Mouse (Mus musculus) embryonic facial prominence, embryonic 10.5 days (tissue): ENCODE results near the gene Fam181a. TPM values are rescaled to one million over a fixed set of nuclear protein-coding genes. Genes with fewer than 3 reads are reported as not detected.
A peak's percentile ranks its signal among the peaks of the same experiment; 100 is the strongest.

ENCODE experiments used
- DNase-seq: peaks from one replicate; pipeline ENCODE4 v3.0.0-alpha.2; 2017; ENCODE audit warnings: low spot score
- H3K27ac ChIP-seq: fragments of 300-500 bp; sonication (generic); replicated peaks from 2 replicates; pipeline ENCODE4 v1.5.1; 2016; ENCODE audit warnings: mild to moderate bottlenecking
- H3K27me3 ChIP-seq: fragments of 300-500 bp; sonication (generic); replicated peaks from 2 replicates; pipeline ENCODE4 v1.6.1; 2016; ENCODE audit warnings: low read depth, mild to moderate bottlenecking; ENCODE audit not compliant: poor library complexity, severe bottlenecking
- H3K36me3 ChIP-seq: fragments of 300-500 bp; sonication (generic); replicated peaks from 2 replicates; pipeline ENCODE4 v1.6.1; 2016; ENCODE audit warnings: mild to moderate bottlenecking, moderate library complexity
- H3K4me1 ChIP-seq: fragments of 300-500 bp; sonication (generic); 2 replicates; pipeline ENCODE4 v1.6.1; 2016
- H3K4me3 ChIP-seq: fragments of 300-500 bp; sonication (generic); 2 replicates; pipeline ENCODE4 v1.5.1; 2016; ENCODE audit warnings: mild to moderate bottlenecking, moderate library complexity
- H3K9me3 ChIP-seq: fragments of 300-500 bp; sonication (generic); 2 replicates; pipeline ENCODE4 v1.6.1; 2016; ENCODE audit warnings: mild to moderate bottlenecking
- WGBS: fragments of 180-500 bp; shearing (Covaris S2); methylation state at CpG from one replicate; pipeline ENCODE4 v1.1.7; 2016; 5-methylcytosine and 5-hydroxymethylcytosine counted together
- polyA plus RNA-seq: library from polyadenylated mRNA; unstranded; fragments of >200 nt; fragmentation: Nextera tagmentation; extraction: Ambion mirVana; gene quantifications from 2 replicates; pipeline ENCODE4 v1.2.1, GENCODE M21; 2016

Gene Fam181a
- 3.6 and 9.3 TPM in 2 replicates for polyA plus RNA-seq

DNA sequence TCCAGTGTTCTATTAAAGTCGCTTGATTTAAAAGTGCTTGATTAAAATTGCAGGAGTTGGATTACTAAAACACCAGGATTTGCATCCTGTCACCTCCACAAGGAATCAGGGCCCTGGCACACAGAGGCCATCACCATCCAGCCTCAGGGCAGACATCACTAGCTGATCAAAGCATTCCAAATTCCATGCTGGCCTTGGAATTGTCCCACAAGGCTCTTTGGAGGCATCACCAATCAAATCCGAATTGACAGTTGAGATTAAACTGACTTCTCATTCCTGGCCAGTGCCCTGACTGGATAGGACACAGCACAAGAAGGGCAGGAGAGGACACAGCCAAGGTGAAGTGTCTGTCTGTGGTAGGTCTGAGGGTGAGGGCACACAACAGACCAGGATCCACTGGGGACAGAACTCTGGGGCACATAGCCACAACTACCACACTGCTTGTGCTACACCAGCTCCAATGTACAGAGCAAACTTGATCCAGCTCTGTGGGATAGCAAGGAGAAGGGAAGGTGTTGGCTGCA is at the start of gene Fam181a:
Gene Fam181a, plus strand, starts transcription at position 232 of the 524 bp plus-strand sequence.
- no peak within 1 kb of the TSS for H3K27ac ChIP-seq
- no peaks in the 10 kb centered on the region for H3K36me3 ChIP-seq
- H3K4me1 ChIP-seq: peaks cover 44% of the 10 kb centered on the region
- H3K27me3 ChIP-seq: peaks cover 47% of the 10 kb centered on the region
- H3K9me3 ChIP-seq: 0 out of 2 replicates have a peak, but pooled peaks cover 5% of the 10 kb centered on the region
- 79% methylated on average over 2 of the region's 2 CpGs for WGBS
- H3K4me3 ChIP-seq: no peak within 1 kb of the TSS
- DNase-seq: no peak

DNA sequence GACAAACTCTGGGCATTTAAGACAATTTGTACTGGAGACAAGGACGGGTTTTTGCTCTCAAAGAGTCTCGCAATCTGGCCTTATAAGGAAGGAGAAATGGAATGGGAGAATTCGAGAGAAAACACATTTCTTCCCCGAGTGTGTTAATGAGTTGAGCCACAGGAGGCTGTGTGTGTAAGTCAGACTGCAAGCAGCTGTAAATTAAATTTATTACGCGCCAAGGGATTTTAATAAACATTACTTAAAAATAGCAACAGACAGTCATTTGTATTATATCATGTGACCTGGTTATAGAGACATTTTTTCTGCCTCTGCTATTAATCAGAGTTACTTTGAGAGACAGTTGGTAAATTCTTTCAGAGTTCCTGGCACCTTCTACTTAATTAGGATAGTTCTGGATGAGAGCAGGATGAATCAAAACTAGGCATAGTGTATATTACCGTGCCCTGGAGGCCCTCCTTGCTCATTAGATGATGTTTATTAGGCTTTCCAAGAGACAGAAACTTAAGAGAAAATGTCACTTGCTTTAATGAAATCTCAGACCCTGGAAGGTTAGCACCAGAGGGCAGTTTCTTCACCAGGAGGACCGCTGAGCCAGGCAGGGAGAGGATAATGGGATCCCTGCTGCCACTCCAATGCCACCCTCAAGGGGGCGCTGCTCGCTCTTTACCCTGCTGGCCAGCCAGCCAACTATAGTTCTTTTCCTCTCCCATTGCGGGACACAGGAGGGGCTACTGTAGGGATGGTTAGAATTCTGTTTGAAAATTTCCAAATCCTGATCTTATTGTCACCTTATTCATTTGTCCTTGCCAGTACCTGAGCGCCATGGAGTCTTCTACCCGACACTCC is 48.5 kb upstream of the Fam181a start:
- no peaks in the 10 kb centered on the region; the same call in 1 of the 2 replicates for H3K4me1 ChIP-seq
- WGBS: 64% methylated on average over 13 of the region's 13 CpGs
- no peaks in the 10 kb centered on the region for H3K27me3 ChIP-seq
- H3K9me3 ChIP-seq: 0 out of 2 replicates have a peak, but pooled peaks cover 4% of the 10 kb centered on the region
- no peak overlapping the region for H3K4me3 ChIP-seq
- no peaks in the 10 kb centered on the region for H3K36me3 ChIP-seq
- peak; percentile 15 for DNase-seq
- no peak overlapping the region for H3K27ac ChIP-seq

GRCm38 (mm10) chr12:103266605-103267004 is 44.2 kb upstream of the Fam181a start:
- Histone ChIP-seq H3K27ac (no peak overlapping the region), H3K4me1 (peaks cover 8% of the 10 kb centered on the region), H3K27me3 (no peaks in the 10 kb centered on the region), H3K36me3 (no peaks in the 10 kb centered on the region), H3K4me3 (no peak overlapping the region), H3K9me3 (no peaks in the 10 kb centered on the region)
- no peak for DNase-seq
- 30% methylated on average over 3 of the region's 3 CpGs for whole genome bisulfite sequencing

GRCm38 (mm10) chr12:103272176-103272575 is 38.6 kb upstream of the Fam181a start:
- Histone ChIP-seq H3K27ac (no peak overlapping the region), H3K9me3 (no peaks in the 10 kb centered on the region), H3K4me3 (no peak overlapping the region), H3K27me3 (no peaks in the 10 kb centered on the region), H3K4me1 (peaks cover 8% of the 10 kb centered on the region), H3K36me3 (no peaks in the 10 kb centered on the region)
- 83% methylated on average over 3 of the region's 3 CpGs for WGBS
- DNase-seq: no peak

GRCm38 (mm10) chr12:103273051-103273450 is 37.7 kb upstream of the Fam181a start:
- DNase-seq: no peak
- no peak overlapping the region for H3K27ac ChIP-seq
- H3K36me3 ChIP-seq: no peaks in the 10 kb centered on the region
- peaks cover 2% of the 10 kb centered on the region for H3K4me1 ChIP-seq
- H3K27me3 ChIP-seq: no peaks in the 10 kb centered on the region
- H3K9me3 ChIP-seq: peaks cover 5% of the 10 kb centered on the region; the same call in 1 of the 2 replicates
- 68% methylated on average over 6 of the region's 6 CpGs for WGBS
- no peak overlapping the region for H3K4me3 ChIP-seq

DNA sequence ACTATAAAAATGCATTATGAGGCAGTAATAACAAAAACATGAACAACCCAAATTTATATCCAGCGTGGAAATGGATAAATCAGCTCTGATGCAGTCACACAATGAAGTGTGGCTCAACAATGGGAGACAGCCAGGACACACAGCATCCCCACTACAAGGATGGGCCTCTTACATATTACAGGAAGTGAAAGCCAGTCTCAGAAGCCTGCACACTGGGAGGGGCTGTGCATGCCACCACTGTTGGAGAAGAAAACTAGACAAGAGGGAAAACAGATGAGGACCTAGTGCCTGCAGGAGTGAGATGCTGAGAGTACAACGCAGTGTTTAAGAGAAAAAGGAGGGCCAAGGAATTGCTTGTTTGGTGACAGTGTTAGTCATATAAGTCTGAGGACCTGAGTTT is 37.0 kb upstream of the Fam181a start:
- WGBS: 88% methylated on average over 2 of the region's 2 CpGs
- Histone ChIP-seq H3K4me3 (no peak overlapping the region), H3K27me3 (no peaks in the 10 kb centered on the region), H3K27ac (no peak overlapping the region), H3K36me3 (no peaks in the 10 kb centered on the region), H3K4me1 (no peaks in the 10 kb centered on the region), H3K9me3 (peaks cover 8% of the 10 kb centered on the region; the same call in 1 of the 2 replicates)
- no peak for DNase-seq

DNA sequence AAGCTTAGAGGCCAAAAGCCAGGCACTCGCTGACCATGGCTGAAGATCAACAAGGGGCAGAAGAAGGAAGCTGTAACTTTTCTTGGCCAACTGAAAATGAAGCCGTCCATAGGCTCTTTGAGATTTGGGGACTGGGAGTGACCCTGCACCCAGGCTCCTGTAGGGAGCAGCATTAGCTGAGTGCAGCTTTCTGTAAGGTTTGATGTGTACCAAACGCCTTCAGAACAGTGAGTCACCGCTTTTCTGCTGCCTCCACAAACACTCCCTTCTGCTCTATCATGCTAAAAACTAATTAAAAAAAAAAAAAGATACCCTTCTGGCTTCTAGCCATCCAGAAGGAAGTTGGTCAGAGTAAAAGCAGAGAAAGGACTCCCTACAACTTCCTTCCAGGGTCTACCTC is 34.4 kb upstream of the Fam181a start:
- WGBS: 83% methylated on average over 4 of the region's 4 CpGs
- H3K4me1 ChIP-seq: no peaks in the 10 kb centered on the region
- no peaks in the 10 kb centered on the region for H3K27me3 ChIP-seq
- H3K36me3 ChIP-seq: no peaks in the 10 kb centered on the region
- H3K9me3 ChIP-seq: peaks cover 8% of the 10 kb centered on the region; the same call in 1 of the 2 replicates
- no peak for DNase-seq
- no peak overlapping the region for H3K27ac ChIP-seq
- no peak overlapping the region for H3K4me3 ChIP-seq

- no peak overlapping the region for H3K4me3 ChIP-seq
- no peaks in the 10 kb centered on the region for H3K36me3 ChIP-seq
- DNase-seq: no peak
- 65% methylated on average over 2 of the region's 2 CpGs for WGBS
- peaks cover 8% of the 10 kb centered on the region; the same call in 1 of the 2 replicates for H3K9me3 ChIP-seq
- no peaks in the 10 kb centered on the region for H3K27me3 ChIP-seq
- H3K4me1 ChIP-seq: peaks cover 9% of the 10 kb centered on the region
- H3K27ac ChIP-seq: no peak overlapping the region
These were observed 29.3 kb upstream of the Fam181a start for GRCm38 (mm10) chr12:103281491-103281890.

- no peak for DNase-seq
- WGBS: 75% methylated on average over 4 of the region's 4 CpGs
- no peaks in the 10 kb centered on the region for H3K27me3 ChIP-seq
- peaks cover 8% of the 10 kb centered on the region; the same call in 1 of the 2 replicates for H3K9me3 ChIP-seq
- no peaks in the 10 kb centered on the region for H3K36me3 ChIP-seq
- peaks cover 9% of the 10 kb centered on the region for H3K4me1 ChIP-seq
- no peak overlapping the region for H3K4me3 ChIP-seq
- H3K27ac ChIP-seq: no peak overlapping the region
These were observed 28.9 kb upstream of the Fam181a start for GRCm38 (mm10) chr12:103281912-103282311.

- no peak overlapping the region; the same call in 1 of the 2 replicates for H3K27ac ChIP-seq
- no peak for DNase-seq
- no peaks in the 10 kb centered on the region for H3K36me3 ChIP-seq
- no peak overlapping the region for H3K4me3 ChIP-seq
- H3K9me3 ChIP-seq: peaks cover 4% of the 10 kb centered on the region; the same call in 1 of the 2 replicates
- H3K27me3 ChIP-seq: no peaks in the 10 kb centered on the region
- WGBS: 74% methylated on average over 6 of the region's 6 CpGs
- peaks cover 9% of the 10 kb centered on the region for H3K4me1 ChIP-seq
These were observed 27.8 kb upstream of the Fam181a start for GRCm38 (mm10) chr12:103282936-103283335.

- Histone ChIP-seq H3K4me3 (no peak overlapping the region), H3K4me1 (peaks cover 9% of the 10 kb centered on the region), H3K36me3 (no peaks in the 10 kb centered on the region), H3K27me3 (no peaks in the 10 kb centered on the region), H3K27ac (no peak overlapping the region), H3K9me3 (no peaks in the 10 kb centered on the region)
- DNase-seq: no peak
- WGBS: 89% methylated on average over 3 of the region's 3 CpGs
These were observed 27.4 kb upstream of the Fam181a start for GRCm38 (mm10) chr12:103283411-103283810.

GRCm38 (mm10) chr12:103287276-103287675 is 23.5 kb upstream of the Fam181a start:
- 68% methylated on average over 4 of the region's 4 CpGs for WGBS
- Histone ChIP-seq H3K27me3 (no peaks in the 10 kb centered on the region), H3K4me1 (peaks cover 15% of the 10 kb centered on the region), H3K9me3 (no peaks in the 10 kb centered on the region), H3K36me3 (no peaks in the 10 kb centered on the region), H3K27ac (no peak overlapping the region), H3K4me3 (no peak overlapping the region)
- DNase-seq: no peak

DNA sequence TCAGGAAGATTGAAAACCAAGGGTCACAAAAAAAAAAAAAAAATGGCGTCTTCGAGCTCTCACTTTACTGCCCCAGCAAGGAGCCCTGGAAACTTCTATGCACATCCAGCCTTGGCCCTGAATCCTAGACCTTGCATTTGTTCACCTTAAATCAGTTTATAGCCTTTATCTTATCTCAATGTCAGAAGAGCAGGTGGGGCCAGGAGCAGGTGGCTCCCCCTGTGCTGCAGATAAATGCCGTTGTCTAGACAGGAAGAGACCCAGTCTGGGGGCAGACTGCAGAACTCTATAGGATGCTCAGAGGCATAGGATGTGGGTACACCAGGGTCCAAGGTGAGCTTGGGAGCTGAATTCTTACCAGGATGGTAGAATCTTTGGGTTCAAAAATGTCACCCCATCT is 18.4 kb upstream of the Fam181a start:
- H3K36me3 ChIP-seq: no peaks in the 10 kb centered on the region
- H3K4me3 ChIP-seq: no peak overlapping the region
- H3K9me3 ChIP-seq: no peaks in the 10 kb centered on the region
- H3K4me1 ChIP-seq: peaks cover 12% of the 10 kb centered on the region
- no peak overlapping the region for H3K27ac ChIP-seq
- H3K27me3 ChIP-seq: no peaks in the 10 kb centered on the region
- 91% methylated on average over 3 of the region's 3 CpGs for WGBS
- DNase-seq: no peak
